Mouse (Mus musculus): ENCODE data around the gene Zscan22. TPM values are rescaled to one million over a fixed set of nuclear protein-coding genes. Genes with fewer than 3 reads are reported as not detected.
A peak's percentile ranks its signal among the peaks of the same experiment; 100 is the strongest.
"Not testable (repeated sequence)": the region's sequence is repeated elsewhere in the genome, so short reads cannot be mapped to it uniquely, and the experiment has no call there.

Zscan22 gene
- polyA plus RNA-seq, 1 experiment, result 8.4 TPM

GRCm38 (mm10) chr7:12901517-12901916 is 3.9 kb downstream of the Zscan22 start:
- H3K4me3 ChIP-seq (replicated peaks; ENCODE audit: extremely low read depth, low read depth, low read length), result no peak overlapping the region
- TF ChIP-seq CTCF (IDR thresholded peaks at IDR 0.05; ENCODE audit: insufficient read depth, low read length), result no peak
- no peak for TF ChIP-seq POLR2A (IDR thresholded peaks at IDR 0.05; ENCODE audit: borderline replicate concordance, extremely low read depth, low read depth, low read length)
- H3K4me1 ChIP-seq (ENCODE audit: control insufficient read depth, insufficient read depth, low read length), result no peaks in the 10 kb centered on the region; the same call in 1 of the 2 replicates
- no peak for DNase-seq
- 86% methylated on average over 5 of the region's 5 CpGs for WGBS

- WGBS, result 67% methylated on average over 10 of the region's 10 CpGs
- DNase-seq, result no peak
- H3K4me3 ChIP-seq (replicated peaks; ENCODE audit: extremely low read depth, low read depth, low read length), result no peak overlapping the region
- H3K4me1 ChIP-seq (ENCODE audit: control insufficient read depth, insufficient read depth, low read length), result no peaks in the 10 kb centered on the region; the same call in 1 of the 2 replicates
- no peak for TF ChIP-seq CTCF (IDR thresholded peaks at IDR 0.05; ENCODE audit: insufficient read depth, low read length)
- TF ChIP-seq POLR2A (IDR thresholded peaks at IDR 0.05; ENCODE audit: borderline replicate concordance, extremely low read depth, low read depth, low read length), result no peak
Observed at GRCm38 (mm10) chr7:12903623-12904022, 6.0 kb downstream of the Zscan22 start.

- DNase-seq, result no peak
- Histone ChIP-seq H3K4me1 (ENCODE audit: control insufficient read depth, insufficient read depth, low read length) (no peaks in the 10 kb centered on the region), H3K4me3 (replicated peaks; ENCODE audit: extremely low read depth, low read depth, low read length) (no peak overlapping the region)
- WGBS, result 74% methylated on average over 1 of the region's 1 CpGs
- TF ChIP-seq CTCF (IDR thresholded peaks at IDR 0.05; ENCODE audit: insufficient read depth, low read length), result no peak
- TF ChIP-seq POLR2A (IDR thresholded peaks at IDR 0.05; ENCODE audit: borderline replicate concordance, extremely low read depth, low read depth, low read length), result no peak
Observed at GRCm38 (mm10) chr7:12905146-12905545, 7.5 kb downstream of the Zscan22 start.

GRCm38 (mm10) chr7:12909498-12909962 is 11.9 kb downstream of the Zscan22 start:
- TF ChIP-seq CTCF (IDR thresholded peaks at IDR 0.05; ENCODE audit: insufficient read depth, low read length) (peak; percentile 34; the same call in 1 of the 2 replicates), POLR2A (IDR thresholded peaks at IDR 0.05; ENCODE audit: borderline replicate concordance, extremely low read depth, low read depth, low read length) (no peak)
- no peaks in the 10 kb centered on the region for H3K4me1 ChIP-seq (ENCODE audit: control insufficient read depth, insufficient read depth, low read length)
- H3K4me3 ChIP-seq (replicated peaks; ENCODE audit: extremely low read depth, low read depth, low read length), result peak overlapping the region; percentile 40
- peak; percentile 71 for DNase-seq
- 33% methylated on average over 7 of the region's 7 CpGs for WGBS

GRCm38 (mm10) chr7:12910181-12910668 is 12.6 kb downstream of the Zscan22 start:
- Histone ChIP-seq H3K4me3 (replicated peaks; ENCODE audit: extremely low read depth, low read depth, low read length) (peak overlapping the region; percentile 95), H3K4me1 (ENCODE audit: control insufficient read depth, insufficient read depth, low read length) (no peaks in the 10 kb centered on the region)
- peak; percentile 70 for DNase-seq
- 3% methylated on average over 19 of the region's 19 CpGs for WGBS
- TF ChIP-seq CTCF (IDR thresholded peaks at IDR 0.05; ENCODE audit: insufficient read depth, low read length) (no peak), POLR2A (IDR thresholded peaks at IDR 0.05; ENCODE audit: borderline replicate concordance, extremely low read depth, low read depth, low read length) (peak; percentile 62; the same call in 1 of the 2 replicates)

- H3K4me3 ChIP-seq (replicated peaks; ENCODE audit: extremely low read depth, low read depth, low read length), result no peak overlapping the region
- H3K4me1 ChIP-seq (ENCODE audit: control insufficient read depth, insufficient read depth, low read length), result no peaks in the 10 kb centered on the region
- TF ChIP-seq POLR2A (IDR thresholded peaks at IDR 0.05; ENCODE audit: borderline replicate concordance, extremely low read depth, low read depth, low read length), result no peak
- TF ChIP-seq CTCF (IDR thresholded peaks at IDR 0.05; ENCODE audit: insufficient read depth, low read length), result 0 out of 2 replicates have a peak, but pooled peaks have one; percentile 13
- no peak for DNase-seq
Observed at GRCm38 (mm10) chr7:12913556-12913955, 15.9 kb downstream of the Zscan22 start.

- DNase-seq; H3K4me3 ChIP-seq (replicated peaks; ENCODE audit: extremely low read depth, low read depth, low read length); H3K4me1 ChIP-seq (ENCODE audit: control insufficient read depth, insufficient read depth, low read length): not testable (repeated sequence)
- 81% methylated on average over 7 of the region's 8 CpGs for WGBS
Observed at GRCm38 (mm10) chr7:12920495-12920894, 22.9 kb downstream of the Zscan22 start.

GRCm38 (mm10) chr7:12921318-12921704 is 23.7 kb downstream of the Zscan22 start:
- H3K4me3 ChIP-seq (replicated peaks; ENCODE audit: extremely low read depth, low read depth, low read length), result peak overlapping the region; percentile 86
- H3K4me1 ChIP-seq (ENCODE audit: control insufficient read depth, insufficient read depth, low read length), result peaks cover 4% of the 10 kb centered on the region; the same call in 1 of the 2 replicates
- TF ChIP-seq CTCF (IDR thresholded peaks at IDR 0.05; ENCODE audit: insufficient read depth, low read length) (no peak), POLR2A (IDR thresholded peaks at IDR 0.05; ENCODE audit: borderline replicate concordance, extremely low read depth, low read depth, low read length) (no peak)
- WGBS, result 2% methylated on average over 3 of the region's 3 CpGs
- no peak for DNase-seq

GRCm38 (mm10) chr7:12921705-12922465 is 24.3 kb downstream of the Zscan22 start, which contains the start of gene Rps5:
Gene Rps5, plus strand, starts transcription at chr7:12922290.
- Histone ChIP-seq H3K4me1 (ENCODE audit: control insufficient read depth, insufficient read depth, low read length) (peaks cover 4% of the 10 kb centered on the region; the same call in 1 of the 2 replicates), H3K4me3 (replicated peaks; ENCODE audit: extremely low read depth, low read depth, low read length) (peak within 1 kb of the TSS; percentile 94)
- under 1% methylated on average over 55 of the region's 55 CpGs for WGBS
- peak; percentile 96 for DNase-seq
- peak; percentile 51 for TF ChIP-seq CTCF (IDR thresholded peaks at IDR 0.05; ENCODE audit: insufficient read depth, low read length)
- TF ChIP-seq POLR2A (IDR thresholded peaks at IDR 0.05; ENCODE audit: borderline replicate concordance, extremely low read depth, low read depth, low read length), result peak; percentile 97

- no peak for DNase-seq
- WGBS, result 3% methylated on average over 8 of the region's 8 CpGs
- peak overlapping the region; percentile 94 for H3K4me3 ChIP-seq (replicated peaks; ENCODE audit: extremely low read depth, low read depth, low read length)
Observed at GRCm38 (mm10) chr7:12922729-12923128, 25.1 kb downstream of the Zscan22 start.

More at GRCm38 (mm10) chr7:12922729-12923128, 25.1 kb downstream of the Zscan22 start:
- no peak for TF ChIP-seq POLR2A (IDR thresholded peaks at IDR 0.05; ENCODE audit: borderline replicate concordance, extremely low read depth, low read depth, low read length)
- TF ChIP-seq CTCF (IDR thresholded peaks at IDR 0.05; ENCODE audit: insufficient read depth, low read length), result no peak
- peaks cover 4% of the 10 kb centered on the region; the same call in 1 of the 2 replicates for H3K4me1 ChIP-seq (ENCODE audit: control insufficient read depth, insufficient read depth, low read length)
